Mouse (Mus musculus) liver, adult 2 months (tissue): Measurements from ENCODE around the gene Stk32c. TPM values are rescaled to one million over a fixed set of nuclear protein-coding genes. Genes with fewer than 3 reads are reported as not detected.

ENCODE experiments used
- DNase-seq: peaks from one replicate; pipeline ENCODE4 v3.0.0-alpha.2; 2011; ENCODE audit warnings: low read depth, low spot score; ENCODE audit errors: extremely low read depth
- H3K27ac ChIP-seq: fragments of 200-500 bp; replicated peaks from 2 replicates; pipeline ENCODE4 v1.5.1; 2012; ENCODE audit warnings: low read depth, mild to moderate bottlenecking, control low read depth, inconsistent platforms, low read length; ENCODE audit not compliant: insufficient read depth
- H3K27me3 ChIP-seq: fragments of 200-500 bp; 2 replicates; pipeline ENCODE4 v1.6.1; 2012; ENCODE audit warnings: mild to moderate bottlenecking, moderate library complexity, low read length, inconsistent platforms; ENCODE audit not compliant: control insufficient read depth, insufficient read depth
- H3K36me3 ChIP-seq: fragments of 200-500 bp; 2 replicates; pipeline ENCODE4 v1.6.1; 2012; ENCODE audit warnings: low read length, inconsistent platforms; ENCODE audit not compliant: control insufficient read depth, insufficient read depth
- H3K4me1 ChIP-seq: fragments of 200-500 bp; 2 replicates; pipeline ENCODE4 v1.6.1; 2011; ENCODE audit warnings: low read length; ENCODE audit not compliant: control insufficient read depth, insufficient read depth
- H3K4me3 ChIP-seq: fragments of 200-500 bp; 2 replicates; pipeline ENCODE4 v1.5.1; 2011; ENCODE audit warnings: low read depth, mild to moderate bottlenecking, control low read depth, low read length, moderate library complexity; ENCODE audit not compliant: insufficient read depth
- H3K79me2 ChIP-seq: fragments of 200-500 bp; 2 replicates; pipeline ENCODE4 v1.6.1; 2012; ENCODE audit warnings: inconsistent platforms, mild to moderate bottlenecking, low read length, moderate library complexity; ENCODE audit not compliant: control insufficient read depth, insufficient read depth
- H3K9ac ChIP-seq: fragments of 200-500 bp; 2 replicates; pipeline ENCODE4 v1.6.1; 2012; ENCODE audit warnings: low read depth, mild to moderate bottlenecking, control low read depth, inconsistent platforms, low read length
- CTCF ChIP-seq: fragments of 200-500 bp; IDR thresholded peaks from 2 replicates; pipeline ENCODE4 v1.5.1; 2011; ENCODE audit warnings: low read depth, low read length, control low read depth
- POLR2A ChIP-seq: fragments of 200-500 bp; IDR thresholded peaks from 2 replicates; pipeline ENCODE4 v1.6.1; 2011; ENCODE audit warnings: low read length, control low read depth; ENCODE audit not compliant: insufficient read depth; ENCODE audit errors: extremely low read depth
- WGBS: fragments of 180-500 bp; shearing (Covaris S2); methylation state at CpG from one replicate; pipeline ENCODE4 v1.1.7; 2018; 5-methylcytosine and 5-hydroxymethylcytosine counted together
- polyA plus RNA-seq: library from polyadenylated mRNA; depleted of rRNA; stranded (reverse); fragments of >200 nt; gene quantifications from 2 replicates; pipeline ENCODE4 v1.2.3, GENCODE M21; 2012
- total RNA-seq: library from RNA; depleted of rRNA; stranded (reverse); fragments of >200 nt; gene quantifications from 2 replicates; pipeline ENCODE4 v1.2.3, GENCODE M21; 2014

The Stk32c gene
- total and polyA plus RNA-seq, 2 experiments = 0.18 to 0.21 TPM

DNA sequence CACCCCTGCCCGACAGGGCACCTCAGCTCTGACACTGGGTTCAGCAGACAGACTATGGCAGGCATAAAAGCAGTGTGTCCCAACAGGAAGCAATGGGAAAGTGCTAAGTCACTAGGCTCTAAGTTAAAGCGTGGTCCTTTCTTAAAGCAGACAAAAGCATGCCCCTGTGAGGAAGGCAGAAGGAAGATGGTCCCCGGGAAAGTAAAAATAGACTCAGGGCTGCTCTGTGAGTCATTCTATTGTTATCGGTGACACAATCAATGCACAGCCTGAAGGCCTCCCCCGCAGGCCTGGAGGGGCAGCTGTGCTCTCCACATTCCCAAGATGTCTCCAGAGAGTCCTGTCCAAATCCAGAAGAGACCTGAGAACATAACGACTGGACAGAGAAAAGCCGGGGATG, 67.2 kb downstream of the Stk32c start:
- no peak for DNase-seq

DNA sequence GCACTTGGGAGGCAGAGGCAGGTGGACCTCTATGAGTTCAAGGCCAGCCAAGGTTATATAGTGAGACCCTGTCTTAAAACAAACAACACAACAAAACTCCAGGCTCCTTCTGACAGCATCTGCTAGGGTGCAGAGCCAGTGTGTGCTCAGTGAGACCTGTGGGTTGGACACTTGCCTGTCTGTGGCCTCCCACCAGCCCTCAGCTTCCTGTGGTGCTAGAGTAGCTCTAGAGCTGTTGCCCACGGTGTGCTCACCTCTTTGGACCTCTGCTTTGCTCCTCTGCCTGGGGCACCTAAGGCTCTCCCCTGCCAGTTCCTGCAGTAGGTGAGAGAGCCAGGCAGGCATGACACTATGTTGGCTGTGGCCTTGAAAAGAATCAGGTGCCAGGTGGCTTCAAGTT, 69.3 kb downstream of the Stk32c start:
- no peaks in the 10 kb centered on the region for H3K4me1 ChIP-seq
- 50% methylated on average over 1 of the region's 1 CpGs for WGBS
- no peak for TF ChIP-seq POLR2A
- no peak for TF ChIP-seq CTCF
- no peak overlapping the region for H3K27ac ChIP-seq
- H3K36me3 ChIP-seq = no peaks in the 10 kb centered on the region
- no peak overlapping the region for H3K9ac ChIP-seq
- no peak for DNase-seq
- H3K4me3 ChIP-seq = no peak overlapping the region
- no peaks in the 10 kb centered on the region for H3K79me2 ChIP-seq
- H3K27me3 ChIP-seq = no peaks in the 10 kb centered on the region

More for the DNA sequence above, 67.2 kb downstream of the Stk32c start:
- no peak overlapping the region for H3K9ac ChIP-seq
- H3K36me3 ChIP-seq = no peaks in the 10 kb centered on the region
- H3K27me3 ChIP-seq = no peaks in the 10 kb centered on the region
- no peak overlapping the region for H3K27ac ChIP-seq
- WGBS = 74% methylated on average over 7 of the region's 7 CpGs
- H3K4me3 ChIP-seq = no peak overlapping the region
- TF ChIP-seq POLR2A (no peak), CTCF (no peak)
- H3K79me2 ChIP-seq = no peaks in the 10 kb centered on the region
- H3K4me1 ChIP-seq = no peaks in the 10 kb centered on the region

DNA sequence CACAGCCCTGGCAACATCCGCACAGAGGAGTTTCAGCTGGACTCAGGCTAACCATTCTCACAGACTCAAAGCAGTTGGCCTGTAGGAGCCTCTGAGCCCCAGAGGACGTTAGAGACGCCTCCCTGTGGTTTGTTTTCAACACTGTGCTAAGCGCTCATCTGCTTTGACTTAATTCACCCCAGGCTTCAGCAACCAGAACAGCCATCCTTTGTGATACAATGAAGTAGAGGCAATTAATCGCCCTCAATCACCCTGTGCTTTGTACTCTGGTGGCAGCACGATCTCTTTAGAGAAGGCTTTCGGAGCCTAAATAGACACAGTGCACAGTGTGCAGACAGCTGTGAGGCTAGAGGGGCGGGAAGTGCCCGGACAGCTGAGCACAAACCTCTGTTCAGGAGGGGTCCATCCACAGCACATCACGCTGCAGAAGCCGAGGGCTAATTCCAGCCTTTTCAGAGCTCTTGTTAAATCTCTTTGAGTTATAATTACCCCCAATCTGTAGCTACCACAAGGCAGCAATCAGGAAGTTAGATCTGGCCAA, 73.1 kb downstream of the Stk32c start:
- no peak overlapping the region for H3K27ac ChIP-seq
- no peaks in the 10 kb centered on the region for H3K27me3 ChIP-seq
- H3K4me3 ChIP-seq = no peak overlapping the region
- no peak overlapping the region for H3K9ac ChIP-seq
- WGBS = 49% methylated on average over 11 of the region's 11 CpGs
- no peak for TF ChIP-seq POLR2A
- TF ChIP-seq CTCF = no peak
- no peak for DNase-seq
- H3K36me3 ChIP-seq = no peaks in the 10 kb centered on the region
- H3K4me1 ChIP-seq = no peaks in the 10 kb centered on the region
- no peaks in the 10 kb centered on the region for H3K79me2 ChIP-seq

DNA sequence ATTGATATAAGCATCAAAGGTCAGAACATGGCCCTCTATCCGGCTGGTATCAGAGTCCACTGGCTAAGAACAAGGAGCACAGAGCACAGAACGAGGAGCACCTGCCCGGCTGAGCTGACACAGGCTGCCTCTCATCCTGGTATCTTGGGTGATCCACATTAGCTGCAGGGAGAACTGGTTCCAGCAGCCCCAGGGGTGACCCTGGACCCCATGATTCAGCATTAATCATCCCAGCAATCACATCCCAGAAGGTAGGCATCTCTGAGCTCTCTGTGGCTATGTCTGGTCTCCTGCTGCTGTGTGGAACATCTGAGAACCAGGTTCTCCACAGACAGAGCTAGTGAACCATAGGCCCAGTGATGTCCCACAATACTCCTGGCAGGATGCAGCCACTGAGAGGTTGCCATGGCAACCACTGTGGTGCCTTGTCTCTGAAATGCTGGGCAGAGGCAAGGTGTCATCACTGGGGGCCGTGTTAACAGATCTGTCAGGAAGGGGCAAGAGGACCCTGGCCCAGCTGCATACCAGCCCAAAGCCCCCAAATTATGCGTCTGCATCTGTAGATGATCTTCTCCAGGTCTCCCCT, 76.1 kb downstream of the Stk32c start:
- Histone ChIP-seq H3K4me1 (no peaks in the 10 kb centered on the region), H3K9ac (no peak overlapping the region), H3K36me3 (no peaks in the 10 kb centered on the region), H3K79me2 (no peaks in the 10 kb centered on the region), H3K27ac (no peak overlapping the region), H3K4me3 (no peak overlapping the region), H3K27me3 (no peaks in the 10 kb centered on the region)
- DNase-seq = no peak
- 69% methylated on average over 5 of the region's 5 CpGs for WGBS
- TF ChIP-seq POLR2A (no peak), CTCF (no peak)

DNA sequence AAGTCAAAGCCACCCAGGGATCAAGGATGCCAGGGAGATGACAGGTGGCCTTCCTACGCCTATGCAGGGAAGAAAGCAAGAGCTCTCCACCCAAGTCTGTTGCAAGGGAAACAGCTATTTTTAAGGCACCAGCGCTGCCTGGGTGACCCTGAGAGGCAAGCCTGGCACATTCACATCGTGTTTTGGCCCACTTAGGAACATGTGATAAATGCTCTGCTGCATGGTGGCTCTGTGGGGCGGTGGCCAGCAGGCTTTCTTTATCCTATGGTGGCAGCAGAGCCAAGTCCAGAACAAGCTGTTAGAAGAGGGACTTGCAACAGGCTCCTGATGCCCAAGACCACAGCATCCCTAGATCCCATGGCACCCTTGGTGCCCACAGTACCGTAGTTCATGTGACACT, 77.9 kb downstream of the Stk32c start:
- H3K79me2 ChIP-seq = no peaks in the 10 kb centered on the region
- WGBS = 79% methylated on average over 5 of the region's 5 CpGs
- no peak overlapping the region for H3K4me3 ChIP-seq
- no peak for DNase-seq
- H3K36me3 ChIP-seq = no peaks in the 10 kb centered on the region
- H3K9ac ChIP-seq = no peak overlapping the region
- H3K27ac ChIP-seq = no peak overlapping the region
- TF ChIP-seq POLR2A (no peak), CTCF (no peak)
- no peaks in the 10 kb centered on the region for H3K27me3 ChIP-seq
- H3K4me1 ChIP-seq = no peaks in the 10 kb centered on the region

DNA sequence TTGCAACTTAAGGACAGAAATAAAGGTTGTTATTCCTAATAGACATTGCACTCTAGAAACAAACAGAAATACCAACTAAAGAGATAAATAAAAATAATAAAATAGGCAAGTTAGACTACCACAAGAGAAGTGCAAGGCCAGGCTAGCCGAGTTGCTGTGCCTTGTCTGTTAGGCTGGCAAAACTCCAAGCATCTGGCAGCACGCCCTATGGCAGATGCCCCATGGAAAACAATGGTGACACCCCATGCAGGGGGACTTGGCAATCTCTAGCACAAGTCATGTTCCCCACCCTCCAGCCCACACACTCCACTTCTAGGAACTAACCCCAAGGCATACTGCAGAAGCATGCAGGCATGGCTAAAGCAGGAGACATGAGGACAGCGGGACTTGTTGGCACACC, 79.7 kb downstream of the Stk32c start:
- Histone ChIP-seq H3K9ac (no peak overlapping the region), H3K36me3 (no peaks in the 10 kb centered on the region), H3K27me3 (no peaks in the 10 kb centered on the region), H3K27ac (no peak overlapping the region), H3K4me1 (no peaks in the 10 kb centered on the region), H3K79me2 (no peaks in the 10 kb centered on the region), H3K4me3 (no peak overlapping the region)
- no peak for TF ChIP-seq CTCF
- TF ChIP-seq POLR2A = no peak
- DNase-seq = no peak
- 61% methylated on average over 3 of the region's 3 CpGs for WGBS
